Mouse (Mus musculus) heart, embryonic 15.5 days (tissue): ENCODE measurements around the gene Pigq. TPM values are rescaled to one million over a fixed set of nuclear protein-coding genes. Genes with fewer than 3 reads are reported as not detected.

Experiments used
- ATAC-seq: fragments of 200-750 bp; cut with Nextera tagmentation; replicated peaks from 2 replicates; pipeline ENCODE4 v1.8.0; 2017; ENCODE audit warnings: low read depth, moderate TSS enrichment; ENCODE audit not compliant: insufficient number of reproducible peaks, insufficient read depth, low FRiP score
- H3K27ac ChIP-seq: fragments of 300-500 bp; sonication (generic); 2 replicates; pipeline ENCODE4 v1.5.1; 2015; ENCODE audit warnings: mild to moderate bottlenecking, inconsistent platforms
- H3K27me3 ChIP-seq: fragments of 300-500 bp; sonication (generic); 2 replicates; pipeline ENCODE4 v1.6.1; 2015; ENCODE audit warnings: inconsistent platforms
- H3K36me3 ChIP-seq: fragments of 300-500 bp; sonication (generic); 2 replicates; pipeline ENCODE4 v1.6.1; 2015; ENCODE audit warnings: mild to moderate bottlenecking, inconsistent platforms
- H3K4me1 ChIP-seq: fragments of 300-500 bp; sonication (generic); replicated peaks from 2 replicates; pipeline ENCODE4 v1.6.1; 2015; ENCODE audit warnings: inconsistent platforms
- H3K4me2 ChIP-seq: fragments of 300-500 bp; sonication (generic); 2 replicates; pipeline ENCODE4 v1.6.1; 2015; ENCODE audit warnings: inconsistent platforms, mild to moderate bottlenecking, moderate library complexity
- H3K4me3 ChIP-seq: fragments of 300-500 bp; sonication (generic); 2 replicates; pipeline ENCODE4 v1.5.1; 2015; ENCODE audit warnings: mild to moderate bottlenecking, inconsistent platforms
- H3K9ac ChIP-seq: fragments of 300-500 bp; sonication (generic); 2 replicates; pipeline ENCODE4 v1.6.1; 2015; ENCODE audit warnings: mild to moderate bottlenecking, inconsistent platforms
- H3K9me3 ChIP-seq: fragments of 300-500 bp; sonication (generic); replicated peaks from 2 replicates; pipeline ENCODE4 v1.6.1; 2016; ENCODE audit warnings: inconsistent platforms
- WGBS: fragments of 180-500 bp; shearing (Covaris S2); methylation state at CpG from one replicate; pipeline ENCODE4 v1.1.7; 2015; ENCODE audit warnings: mixed read lengths; 5-methylcytosine and 5-hydroxymethylcytosine counted together
- polyA plus RNA-seq: library from polyadenylated mRNA; unstranded; fragments of >200 nt; fragmentation: Nextera tagmentation; extraction: Ambion mirVana; gene quantifications from 2 replicates; pipeline ENCODE4 v1.2.1, GENCODE M21; 2015

The Pigq gene
- polyA plus RNA-seq, 1 experiment from 2014 or later: 52.9 TPM

- no peaks in the 10 kb centered on the region; the same call in 1 of the 2 replicates for H3K36me3 ChIP-seq
- H3K4me2 ChIP-seq: peak overlapping the region; percentile 93
- under 1% methylated on average over 40 of the region's 40 CpGs for WGBS
- H3K9ac ChIP-seq: peak overlapping the region; percentile 74
- H3K27ac ChIP-seq: peak overlapping the region; percentile 99
- no peaks in the 10 kb centered on the region for H3K9me3 ChIP-seq
- H3K4me1 ChIP-seq: peaks cover 26% of the 10 kb centered on the region
- peak overlapping the region; percentile 81 for H3K4me3 ChIP-seq
- no peaks in the 10 kb centered on the region for H3K27me3 ChIP-seq
- peak; percentile 97 for ATAC-seq
These were observed 24.7 kb downstream of the Pigq start for GRCm38 (mm10) chr17:25919786-25920642.

DNA sequence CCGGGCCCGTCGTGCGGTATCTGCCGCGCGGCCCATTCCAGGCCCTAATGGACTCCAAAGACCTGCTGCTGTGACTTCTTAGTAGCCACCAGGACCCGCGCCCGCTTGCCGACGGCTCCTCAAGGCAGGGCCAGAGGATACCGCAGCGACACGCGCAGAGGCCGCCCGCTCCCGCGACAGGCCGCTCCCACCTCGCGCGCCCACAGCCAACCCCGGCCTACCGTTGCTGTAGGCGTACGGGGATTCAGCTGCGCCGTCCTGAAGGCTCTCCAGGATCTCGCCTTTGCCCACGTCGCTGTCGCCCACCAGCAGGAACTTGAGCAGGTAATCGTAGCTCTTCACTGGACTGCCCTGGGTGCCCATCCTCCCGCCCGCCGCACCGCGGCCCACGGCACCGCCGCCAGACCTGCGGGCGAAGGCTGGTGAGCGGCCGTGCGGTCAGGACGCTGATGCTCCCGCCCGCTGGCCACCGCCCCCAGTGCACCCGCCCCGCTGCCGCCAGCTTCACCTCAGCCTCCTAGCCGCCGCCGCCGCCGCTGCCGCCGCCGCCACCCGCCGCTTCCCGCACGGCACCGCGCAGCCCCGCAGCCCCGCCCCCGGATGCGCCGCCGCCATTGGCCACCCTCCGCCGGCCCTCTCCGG, 25.5 kb downstream of the Pigq start, which contains the start of gene Rab40c:
Gene Rab40c (minus strand): TSS at position 584 of the 642 bp plus-strand sequence.
- H3K27ac ChIP-seq: peak within 1 kb of the TSS; percentile 99
- H3K4me1 ChIP-seq: peaks cover 33% of the 10 kb centered on the region
- H3K36me3 ChIP-seq: no peaks in the 10 kb centered on the region
- H3K4me2 ChIP-seq: peak within 1 kb of the TSS; percentile 93
- ATAC-seq: no peak
- peak within 1 kb of the TSS; percentile 84 for H3K9ac ChIP-seq
- H3K27me3 ChIP-seq: no peaks in the 10 kb centered on the region
- H3K4me3 ChIP-seq: peak within 1 kb of the TSS; percentile 81
- WGBS: 0% methylated on average over 59 of the region's 78 CpGs
- H3K9me3 ChIP-seq: no peaks in the 10 kb centered on the region

DNA sequence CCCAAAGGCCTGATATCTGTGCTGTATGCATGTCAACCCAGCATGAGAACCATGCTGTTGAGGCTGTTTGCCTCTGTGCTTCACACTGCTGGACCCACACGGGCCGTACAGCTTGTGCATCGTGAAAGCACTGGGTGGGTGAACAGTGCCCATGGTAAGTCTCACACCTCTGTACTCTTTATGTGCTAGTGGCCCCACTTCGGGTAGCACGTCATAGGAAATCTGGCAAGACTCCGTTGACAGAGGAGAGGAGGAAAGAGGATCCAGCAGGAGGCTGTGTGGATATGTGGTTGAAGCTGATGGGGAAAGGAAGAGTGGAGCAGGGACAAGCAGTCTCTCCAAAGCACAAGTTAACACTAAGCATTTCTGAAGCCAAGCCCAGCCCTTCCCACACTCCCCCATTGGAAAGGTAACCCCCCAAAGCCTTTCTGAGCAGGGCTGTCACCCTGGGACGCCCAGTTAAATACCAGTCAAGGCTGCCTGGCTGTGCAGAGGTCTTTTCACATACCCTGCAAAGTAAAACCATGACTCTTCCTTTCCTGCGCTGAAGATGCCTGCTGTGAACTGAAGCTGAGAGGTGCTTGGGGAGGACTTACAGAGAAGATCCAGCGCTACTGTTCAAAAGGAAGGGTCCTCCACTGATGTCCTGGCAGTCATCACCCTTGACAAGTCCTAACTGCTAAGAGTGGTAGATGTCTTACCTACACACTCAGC, 26.5 kb downstream of the Pigq start:
- Histone ChIP-seq H3K9ac (peak overlapping the region; percentile 84; the same call in 1 of the 2 replicates), H3K27ac (no peak overlapping the region), H3K36me3 (no peaks in the 10 kb centered on the region), H3K4me2 (peak overlapping the region; percentile 93), H3K4me3 (peak overlapping the region; percentile 81), H3K27me3 (no peaks in the 10 kb centered on the region), H3K9me3 (no peaks in the 10 kb centered on the region), H3K4me1 (peaks cover 44% of the 10 kb centered on the region)
- no peak for ATAC-seq
- 73% methylated on average over 9 of the region's 9 CpGs for WGBS

- Histone ChIP-seq H3K4me1 (peaks cover 44% of the 10 kb centered on the region), H3K9me3 (no peaks in the 10 kb centered on the region), H3K4me2 (no peak overlapping the region), H3K27me3 (no peaks in the 10 kb centered on the region), H3K4me3 (no peak overlapping the region), H3K9ac (no peak overlapping the region), H3K27ac (no peak overlapping the region), H3K36me3 (no peaks in the 10 kb centered on the region)
- WGBS: 78% methylated on average over 8 of the region's 8 CpGs
- no peak for ATAC-seq
These were observed 27.6 kb downstream of the Pigq start for GRCm38 (mm10) chr17:25916931-25917647.

DNA sequence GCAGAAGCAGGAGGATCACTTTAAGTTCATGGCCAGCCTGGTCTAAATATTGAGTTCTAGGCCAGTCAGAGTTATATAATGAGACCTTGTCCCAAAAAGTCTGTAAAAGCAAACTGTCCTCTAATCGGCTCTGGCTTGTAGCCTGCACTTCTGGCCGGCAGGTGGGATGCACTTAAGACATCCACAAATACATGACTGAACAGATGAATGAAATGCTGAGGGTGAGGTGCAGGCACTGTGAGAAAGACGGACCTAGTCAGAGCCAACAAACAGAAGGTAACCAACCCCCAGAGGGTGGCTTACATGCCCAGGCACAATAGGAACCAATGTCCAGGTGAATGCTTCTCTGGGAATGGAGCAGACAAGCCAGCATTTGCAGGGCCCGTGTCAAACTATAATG, 30.4 kb downstream of the Pigq start:
- no peaks in the 10 kb centered on the region for H3K27me3 ChIP-seq
- H3K36me3 ChIP-seq: no peaks in the 10 kb centered on the region
- H3K4me2 ChIP-seq: 0 out of 2 replicates have a peak overlapping the region, but pooled peaks have one; percentile 21
- H3K9me3 ChIP-seq: no peaks in the 10 kb centered on the region
- ATAC-seq: no peak
- no peak overlapping the region for H3K4me3 ChIP-seq
- H3K4me1 ChIP-seq: peaks cover 38% of the 10 kb centered on the region
- WGBS: 58% methylated on average over 4 of the region's 4 CpGs
- no peak overlapping the region for H3K9ac ChIP-seq
- H3K27ac ChIP-seq: peak overlapping the region; percentile 43

- no peaks in the 10 kb centered on the region for H3K9me3 ChIP-seq
- no peak overlapping the region for H3K4me3 ChIP-seq
- H3K4me1 ChIP-seq: peaks cover 38% of the 10 kb centered on the region
- no peak; the same call in 1 of the 2 replicates for ATAC-seq
- peak overlapping the region; percentile 43 for H3K27ac ChIP-seq
- H3K4me2 ChIP-seq: peak overlapping the region; percentile 21
- no peaks in the 10 kb centered on the region for H3K27me3 ChIP-seq
- no peaks in the 10 kb centered on the region for H3K36me3 ChIP-seq
- no peak overlapping the region for H3K9ac ChIP-seq
- 6% methylated on average over 1 of the region's 1 CpGs for WGBS
These were observed 30.9 kb downstream of the Pigq start for GRCm38 (mm10) chr17:25913877-25914275.

DNA sequence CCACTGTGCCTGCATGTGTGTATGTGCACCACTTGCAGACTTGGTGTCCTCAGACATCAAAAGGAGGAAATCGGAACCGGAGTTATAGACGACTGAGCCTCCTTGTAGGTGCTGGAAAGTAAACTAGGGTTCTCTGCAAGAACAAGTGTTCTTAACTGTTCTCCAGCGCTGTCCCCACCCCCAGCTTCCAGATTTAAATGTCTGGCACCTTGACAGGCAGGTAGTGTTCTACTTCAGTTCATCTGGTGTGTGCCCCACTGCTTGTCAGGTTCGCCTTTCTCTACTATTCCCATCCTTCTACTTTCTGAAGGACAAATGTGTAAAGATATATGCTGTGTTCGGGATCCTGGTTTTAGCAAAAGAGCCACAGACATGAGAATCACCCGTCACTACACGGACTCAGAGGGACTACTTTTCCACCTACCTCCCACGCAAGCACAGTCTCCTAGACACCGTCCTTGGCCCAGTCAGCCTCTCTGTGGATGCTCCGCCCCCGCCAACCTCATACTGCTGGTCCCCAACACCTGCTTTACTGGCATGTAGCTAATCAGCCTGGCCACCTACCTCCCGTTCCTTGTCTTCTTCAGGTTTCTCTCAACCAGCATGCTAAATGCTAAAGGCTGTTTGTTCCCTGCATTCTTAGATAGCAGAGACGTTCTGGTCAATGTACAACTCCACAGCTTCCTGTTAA, 31.4 kb downstream of the Pigq start:
- Histone ChIP-seq H3K9ac (no peak overlapping the region), H3K27ac (peak overlapping the region; percentile 43; the same call in 1 of the 2 replicates), H3K4me2 (peak overlapping the region; percentile 21), H3K27me3 (no peaks in the 10 kb centered on the region), H3K9me3 (no peaks in the 10 kb centered on the region), H3K4me1 (peaks cover 32% of the 10 kb centered on the region), H3K36me3 (no peaks in the 10 kb centered on the region), H3K4me3 (no peak overlapping the region)
- 64% methylated on average over 14 of the region's 14 CpGs for WGBS
- ATAC-seq: no peak

GRCm38 (mm10) chr17:25911816-25912215, 32.9 kb downstream of the Pigq start:
- Histone ChIP-seq H3K9ac (no peak overlapping the region), H3K9me3 (no peaks in the 10 kb centered on the region), H3K27me3 (no peaks in the 10 kb centered on the region), H3K4me1 (peaks cover 20% of the 10 kb centered on the region), H3K4me3 (no peak overlapping the region), H3K36me3 (no peaks in the 10 kb centered on the region), H3K27ac (no peak overlapping the region), H3K4me2 (no peak overlapping the region)
- ATAC-seq: no peak
- WGBS: 82% methylated on average over 4 of the region's 4 CpGs

DNA sequence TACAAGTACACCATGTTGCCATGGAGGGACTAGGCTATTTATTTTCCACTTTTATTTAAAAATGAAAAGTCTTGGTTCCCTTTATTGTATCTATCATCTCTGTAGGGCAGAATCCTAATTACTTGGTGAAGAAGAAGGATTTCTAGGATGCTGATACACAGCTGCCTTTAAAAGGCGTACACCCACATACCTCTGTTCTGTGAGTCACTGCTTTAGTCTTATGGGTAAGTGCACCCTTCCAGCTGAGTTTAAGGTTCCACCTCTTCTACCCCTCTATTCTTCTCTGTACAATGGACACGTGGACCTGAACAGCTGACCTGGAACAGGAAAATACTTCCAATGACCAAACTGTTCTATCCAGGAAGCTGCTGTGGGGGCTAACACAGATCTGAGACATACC, 37.1 kb downstream of the Pigq start:
- Histone ChIP-seq H3K9ac (no peak overlapping the region), H3K4me1 (no peaks in the 10 kb centered on the region), H3K4me3 (no peak overlapping the region), H3K4me2 (no peak overlapping the region), H3K36me3 (no peaks in the 10 kb centered on the region), H3K27ac (no peak overlapping the region), H3K9me3 (no peaks in the 10 kb centered on the region), H3K27me3 (no peaks in the 10 kb centered on the region)
- no peak for ATAC-seq
- 84% methylated on average over 2 of the region's 2 CpGs for WGBS

- Histone ChIP-seq H3K27me3 (no peaks in the 10 kb centered on the region), H3K9me3 (no peaks in the 10 kb centered on the region), H3K4me1 (no peaks in the 10 kb centered on the region), H3K9ac (no peak overlapping the region), H3K36me3 (peaks cover 5% of the 10 kb centered on the region; the same call in 1 of the 2 replicates), H3K4me3 (no peak overlapping the region), H3K27ac (no peak overlapping the region), H3K4me2 (no peak overlapping the region)
- 79% methylated on average over 3 of the region's 3 CpGs for WGBS
- no peak for ATAC-seq
These were observed 41.7 kb downstream of the Pigq start for GRCm38 (mm10) chr17:25903061-25903460.
